Mouse (Mus musculus) forebrain, embryonic 13.5 days (tissue): ENCODE data around the gene Map3k7cl. TPM values are rescaled to one million over a fixed set of nuclear protein-coding genes. Genes with fewer than 3 reads are reported as not detected.

ENCODE experiments used
- ATAC-seq: fragments of 200-750 bp; cut with Nextera tagmentation; 2 replicates; pipeline ENCODE4 v1.8.0; 2017
- H3K27ac ChIP-seq: fragments of 300-500 bp; sonication (generic); 2 replicates; pipeline ENCODE4 v1.5.1; 2015; ENCODE audit warnings: inconsistent platforms, mild to moderate bottlenecking, moderate library complexity
- H3K27me3 ChIP-seq: fragments of 300-500 bp; sonication (generic); 2 replicates; pipeline ENCODE4 v1.6.1; 2015; ENCODE audit warnings: mild to moderate bottlenecking, inconsistent platforms
- H3K36me3 ChIP-seq: fragments of 300-500 bp; sonication (generic); 2 replicates; pipeline ENCODE4 v1.6.1; 2015; ENCODE audit warnings: mild to moderate bottlenecking, inconsistent platforms; ENCODE audit not compliant: poor library complexity, severe bottlenecking
- H3K4me1 ChIP-seq: fragments of 300-500 bp; sonication (generic); 2 replicates; pipeline ENCODE4 v1.6.1; 2015; ENCODE audit warnings: inconsistent platforms
- H3K4me2 ChIP-seq: fragments of 300-500 bp; sonication (generic); 2 replicates; pipeline ENCODE4 v1.6.1; 2015; ENCODE audit warnings: inconsistent platforms, mild to moderate bottlenecking, moderate library complexity
- H3K4me3 ChIP-seq: fragments of 300-500 bp; sonication (generic); 2 replicates; pipeline ENCODE4 v1.5.1; 2015; ENCODE audit warnings: mild to moderate bottlenecking, inconsistent platforms
- H3K9ac ChIP-seq: fragments of 300-500 bp; sonication (generic); 2 replicates; pipeline ENCODE4 v1.6.1; 2015; ENCODE audit warnings: mild to moderate bottlenecking, inconsistent platforms
- H3K9me3 ChIP-seq: fragments of 300-500 bp; sonication (generic); replicated peaks from 2 replicates; pipeline ENCODE4 v1.6.1; 2016; ENCODE audit warnings: inconsistent platforms
- WGBS: fragments of 180-500 bp; shearing (Covaris S2); methylation state at CpG from one replicate; pipeline ENCODE4 v1.1.7; 2015; 5-methylcytosine and 5-hydroxymethylcytosine counted together
- polyA plus RNA-seq: library from polyadenylated mRNA; unstranded; fragments of >200 nt; fragmentation: Nextera tagmentation; extraction: Ambion mirVana; gene quantifications from 2 replicates; pipeline ENCODE4 v1.2.1, GENCODE M21; 2015

Map3k7cl gene
- polyA plus RNA-seq: 0.10 TPM in 1 of 2 replicates, not detected in the other

- no peak within 1 kb of the TSS for H3K4me3 ChIP-seq
- no peaks in the 10 kb centered on the region for H3K27me3 ChIP-seq
- no peak within 1 kb of the TSS for H3K27ac ChIP-seq
- WGBS: 90% methylated on average over 24 of the region's 24 CpGs
- H3K4me2 ChIP-seq: no peak within 1 kb of the TSS
- no peaks in the 10 kb centered on the region for H3K36me3 ChIP-seq
- no peak for ATAC-seq
- no peaks in the 10 kb centered on the region for H3K9me3 ChIP-seq
- no peak within 1 kb of the TSS for H3K9ac ChIP-seq
- no peaks in the 10 kb centered on the region for H3K4me1 ChIP-seq
These were observed at the start of gene Map3k7cl for GRCm38 (mm10) chr16:87552907-87553691. Gene Map3k7cl (plus strand): TSS chr16:87553330.

GRCm38 (mm10) chr16:87511706-87512105 is 41.4 kb upstream of the Map3k7cl start:
- H3K27me3 ChIP-seq: no peaks in the 10 kb centered on the region
- H3K27ac ChIP-seq: no peak overlapping the region
- no peaks in the 10 kb centered on the region for H3K36me3 ChIP-seq
- no peaks in the 10 kb centered on the region for H3K9me3 ChIP-seq
- H3K4me3 ChIP-seq: no peak overlapping the region
- ATAC-seq: 0 out of 2 replicates have a peak, but pooled peaks have one; percentile 41
- no peaks in the 10 kb centered on the region for H3K4me1 ChIP-seq
- 62% methylated on average over 5 of the region's 5 CpGs for WGBS
- H3K9ac ChIP-seq: no peak overlapping the region
- H3K4me2 ChIP-seq: no peak overlapping the region

- 93% methylated on average over 14 of the region's 14 CpGs for WGBS
- no peak for ATAC-seq
- no peaks in the 10 kb centered on the region for H3K9me3 ChIP-seq
These were observed 40.8 kb upstream of the Map3k7cl start for GRCm38 (mm10) chr16:87512331-87512730.

GRCm38 (mm10) chr16:87524228-87524627 is 28.9 kb upstream of the Map3k7cl start:
- H3K4me1 ChIP-seq: no peaks in the 10 kb centered on the region
- H3K4me2 ChIP-seq: no peak overlapping the region
- WGBS: 91% methylated on average over 5 of the region's 5 CpGs

More at GRCm38 (mm10) chr16:87512331-87512730, 40.8 kb upstream of the Map3k7cl start:
- Histone ChIP-seq H3K4me3 (no peak overlapping the region), H3K9ac (no peak overlapping the region), H3K4me2 (no peak overlapping the region), H3K27ac (no peak overlapping the region), H3K36me3 (no peaks in the 10 kb centered on the region), H3K4me1 (no peaks in the 10 kb centered on the region), H3K27me3 (no peaks in the 10 kb centered on the region)

GRCm38 (mm10) chr16:87527553-87528249 is 25.4 kb upstream of the Map3k7cl start:
- WGBS: 67% methylated on average over 8 of the region's 8 CpGs
- no peaks in the 10 kb centered on the region for H3K36me3 ChIP-seq
- no peaks in the 10 kb centered on the region for H3K27me3 ChIP-seq
- H3K4me2 ChIP-seq: no peak overlapping the region
- no peaks in the 10 kb centered on the region for H3K4me1 ChIP-seq
- H3K9ac ChIP-seq: no peak overlapping the region
- H3K9me3 ChIP-seq: no peaks in the 10 kb centered on the region
- no peak overlapping the region for H3K27ac ChIP-seq
- no peak overlapping the region for H3K4me3 ChIP-seq
- no peak for ATAC-seq

More at GRCm38 (mm10) chr16:87524228-87524627, 28.9 kb upstream of the Map3k7cl start:
- Histone ChIP-seq H3K4me3 (no peak overlapping the region), H3K27ac (no peak overlapping the region), H3K9ac (no peak overlapping the region), H3K9me3 (no peaks in the 10 kb centered on the region), H3K27me3 (no peaks in the 10 kb centered on the region), H3K36me3 (no peaks in the 10 kb centered on the region)
- no peak for ATAC-seq

- Histone ChIP-seq H3K4me3 (no peak overlapping the region), H3K9me3 (no peaks in the 10 kb centered on the region), H3K27me3 (no peaks in the 10 kb centered on the region), H3K36me3 (no peaks in the 10 kb centered on the region), H3K9ac (no peak overlapping the region), H3K27ac (no peak overlapping the region), H3K4me1 (no peaks in the 10 kb centered on the region), H3K4me2 (no peak overlapping the region)
- 77% methylated on average over 10 of the region's 10 CpGs for WGBS
- ATAC-seq: no peak
These were observed 24.4 kb upstream of the Map3k7cl start for GRCm38 (mm10) chr16:87528755-87529154.

- no peak overlapping the region for H3K4me3 ChIP-seq
- no peak overlapping the region for H3K9ac ChIP-seq
- no peaks in the 10 kb centered on the region for H3K27me3 ChIP-seq
- H3K9me3 ChIP-seq: no peaks in the 10 kb centered on the region
- WGBS: 50% methylated on average over 2 of the region's 2 CpGs
- no peak overlapping the region for H3K4me2 ChIP-seq
- H3K4me1 ChIP-seq: no peaks in the 10 kb centered on the region
- ATAC-seq: no peak
- H3K27ac ChIP-seq: no peak overlapping the region
- no peaks in the 10 kb centered on the region for H3K36me3 ChIP-seq
These were observed 4.8 kb upstream of the Map3k7cl start for GRCm38 (mm10) chr16:87548348-87548747.

GRCm38 (mm10) chr16:87556320-87556719 is 3.2 kb downstream of the Map3k7cl start:
- Histone ChIP-seq H3K9me3 (no peaks in the 10 kb centered on the region), H3K27me3 (no peaks in the 10 kb centered on the region), H3K4me2 (no peak overlapping the region), H3K4me3 (no peak overlapping the region), H3K27ac (no peak overlapping the region), H3K9ac (no peak overlapping the region), H3K4me1 (no peaks in the 10 kb centered on the region), H3K36me3 (no peaks in the 10 kb centered on the region)
- no peak for ATAC-seq
- WGBS: 72% methylated on average over 8 of the region's 8 CpGs

GRCm38 (mm10) chr16:87561501-87561900 is 8.4 kb downstream of the Map3k7cl start:
- Histone ChIP-seq H3K27me3 (no peaks in the 10 kb centered on the region), H3K4me3 (no peak overlapping the region), H3K4me1 (no peaks in the 10 kb centered on the region), H3K4me2 (no peak overlapping the region), H3K9me3 (no peaks in the 10 kb centered on the region), H3K9ac (no peak overlapping the region), H3K27ac (no peak overlapping the region), H3K36me3 (no peaks in the 10 kb centered on the region)
- 90% methylated on average over 4 of the region's 4 CpGs for WGBS
- no peak for ATAC-seq

- no peaks in the 10 kb centered on the region for H3K4me1 ChIP-seq
- no peak overlapping the region for H3K4me2 ChIP-seq
- 75% methylated on average over 6 of the region's 6 CpGs for WGBS
- no peaks in the 10 kb centered on the region for H3K9me3 ChIP-seq
- H3K9ac ChIP-seq: no peak overlapping the region
- no peak overlapping the region for H3K4me3 ChIP-seq
- no peak overlapping the region for H3K27ac ChIP-seq
- ATAC-seq: no peak
- H3K27me3 ChIP-seq: no peaks in the 10 kb centered on the region
- H3K36me3 ChIP-seq: no peaks in the 10 kb centered on the region
These were observed 10.4 kb downstream of the Map3k7cl start for GRCm38 (mm10) chr16:87563524-87563923.

- no peaks in the 10 kb centered on the region for H3K9me3 ChIP-seq
- no peak overlapping the region for H3K9ac ChIP-seq
- WGBS: 90% methylated on average over 3 of the region's 3 CpGs
- H3K36me3 ChIP-seq: no peaks in the 10 kb centered on the region
- H3K27ac ChIP-seq: no peak overlapping the region
- no peak overlapping the region for H3K4me2 ChIP-seq
- ATAC-seq: no peak
- no peaks in the 10 kb centered on the region for H3K4me1 ChIP-seq
- no peak overlapping the region for H3K4me3 ChIP-seq
- no peaks in the 10 kb centered on the region for H3K27me3 ChIP-seq
These were observed 11.4 kb downstream of the Map3k7cl start for GRCm38 (mm10) chr16:87564564-87564963.

GRCm38 (mm10) chr16:87567572-87567971 is 14.4 kb downstream of the Map3k7cl start:
- 81% methylated on average over 13 of the region's 13 CpGs for WGBS
- H3K27ac ChIP-seq: no peak overlapping the region

More at GRCm38 (mm10) chr16:87567572-87567971, 14.4 kb downstream of the Map3k7cl start:
- Histone ChIP-seq H3K27me3 (no peaks in the 10 kb centered on the region), H3K4me1 (no peaks in the 10 kb centered on the region), H3K9ac (no peak overlapping the region), H3K36me3 (no peaks in the 10 kb centered on the region), H3K9me3 (no peaks in the 10 kb centered on the region), H3K4me2 (no peak overlapping the region), H3K4me3 (no peak overlapping the region)
- peak; percentile 82 for ATAC-seq
